Mouse (Mus musculus): Measurements from ENCODE around the gene Prl8a9.

Gene Prl8a9

GRCm38 (mm10) chr13:27564506-27564905, at the start of gene Prl8a9:
Gene Prl8a9 (minus strand): TSS chr13:27564606.
- no peak for DNase-seq

- no peak for DNase-seq
These were observed 46.1 kb upstream of the Prl8a9 start, which contains the start of gene Prl7b1 for GRCm38 (mm10) chr13:27610482-27610881. Gene Prl7b1 (minus strand): TSS chr13:27610582.

GRCm38 (mm10) chr13:27582071-27582470, 17.7 kb upstream of the Prl8a9 start, which contains the start of gene Prl8a1:
Gene Prl8a1 (minus strand): TSS chr13:27582171.
- no peak for DNase-seq

GRCm38 (mm10) chr13:27553336-27553735, 11.1 kb downstream of the Prl8a9 start:
- no peak for DNase-seq

DNA sequence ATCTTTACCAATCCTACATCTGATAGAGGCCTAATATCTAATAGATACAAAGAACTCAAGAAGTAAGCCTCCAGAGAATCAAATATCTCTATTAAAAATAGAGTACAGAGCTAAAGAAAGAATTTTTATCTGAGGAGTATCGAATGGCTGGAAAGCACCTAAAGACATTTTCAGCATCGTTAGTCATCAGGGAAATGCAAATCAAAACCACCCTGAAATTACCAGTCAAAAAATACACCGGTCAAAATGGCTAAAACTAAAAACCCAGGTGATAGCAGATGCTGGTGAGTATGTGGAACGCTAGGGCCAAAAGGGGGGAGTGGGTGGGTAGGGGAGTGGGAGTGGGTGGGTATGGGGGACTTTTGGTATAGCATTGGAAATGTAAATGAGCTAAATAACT, 41.2 kb downstream of the Prl8a9 start:
- DNase-seq: no peak

DNA sequence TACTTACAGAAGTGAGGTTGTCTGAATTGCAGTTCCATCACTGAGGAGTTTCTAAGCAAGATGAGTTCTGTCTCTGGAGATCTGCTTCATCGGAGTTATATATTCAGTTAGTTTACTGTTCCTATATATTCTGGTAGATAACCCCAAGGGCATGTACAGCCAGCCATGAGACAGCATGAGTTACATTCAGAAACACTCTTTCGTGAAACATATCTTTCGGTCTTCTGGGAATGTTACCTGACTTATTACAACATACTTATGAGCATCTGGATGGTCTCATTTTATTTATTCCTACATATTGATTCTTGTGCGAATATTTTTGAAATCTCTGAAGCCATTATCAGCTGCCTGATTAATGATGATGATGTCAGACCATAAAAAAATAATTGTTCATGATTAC, 51.3 kb downstream of the Prl8a9 start, which contains the start of gene Prl8a8:
Gene Prl8a8 (minus strand): TSS at position 101 of the 400 bp plus-strand sequence.
- no peak for DNase-seq

Data from kidney, adult 18-20 months (tissue).